Mouse (Mus musculus): ENCODE data around the gene Dpf1. TPM values are rescaled to one million over a fixed set of nuclear protein-coding genes. Genes with fewer than 3 reads are reported as not detected.

Gene Dpf1
- polyA plus RNA-seq, 1 experiment from 2014 or later: 160 TPM

- Histone ChIP-seq H3K9me3 (ENCODE audit: control insufficient read depth, low read length) (no peaks in the 10 kb centered on the region), H3K4me2 (replicated peaks) (peak overlapping the region; percentile 26), H3K9ac (peak overlapping the region; percentile 40; the same call in 1 of the 2 replicates), H3K4me1 (replicated peaks; ENCODE audit: control insufficient read depth, insufficient read depth, low read length) (peaks cover 11% of the 10 kb centered on the region), H3K4me3 (replicated peaks; ENCODE audit: low read length) (no peak overlapping the region), H3K36me3 (replicated peaks; ENCODE audit: control insufficient read depth, insufficient read depth) (peaks cover 22% of the 10 kb centered on the region; the same call in 1 of the 2 replicates), H3K27ac (peak overlapping the region; percentile 84), H3K27me3 (ENCODE audit: control insufficient read depth, insufficient read depth, low read length) (no peaks in the 10 kb centered on the region)
- ATAC-seq (ENCODE audit: low FRiP score): peak; percentile 93
- DNase-seq (ENCODE audit: low spot score): peak; percentile 74
- 80% methylated on average over 13 of the region's 13 CpGs for WGBS
Measured at GRCm38 (mm10) chr7:29367166-29368003, 63.6 kb downstream of the Dpf1 start.

Other genes with a start within 250 kb of the Dpf1 start
- 5.1 and 7.6 TPM in 2 replicates for gene Ryr1, start 178.8 kb upstream of the Dpf1 start, polyA plus RNA-seq (2014; fragmentation: Nextera tagmentation; extraction: Ambion mirVana)
- gene Rasgrp4, start 169.1 kb upstream of the Dpf1 start, polyA plus RNA-seq (2014; fragmentation: Nextera tagmentation; extraction: Ambion mirVana): 0.91 and 1.1 TPM in 2 replicates
- gene Fam98c, start 147.7 kb upstream of the Dpf1 start, polyA plus RNA-seq (2014; fragmentation: Nextera tagmentation; extraction: Ambion mirVana): 25.8 and 32.8 TPM in 2 replicates
- gene Ggn, start 133.7 kb upstream of the Dpf1 start, polyA plus RNA-seq (2014; fragmentation: Nextera tagmentation; extraction: Ambion mirVana): 0.36 and 1.0 TPM in 2 replicates
- 10.3 and 10.5 TPM in 2 replicates for gene Spred3, start 133.5 kb upstream of the Dpf1 start, polyA plus RNA-seq (2014; fragmentation: Nextera tagmentation; extraction: Ambion mirVana)
- 295 and 302 TPM in 2 replicates for gene Psmd8, start 123.2 kb upstream of the Dpf1 start, polyA plus RNA-seq (2014; fragmentation: Nextera tagmentation; extraction: Ambion mirVana)
- 2.6 and 3.3 TPM in 2 replicates for gene Catsperg1, start 89.9 kb upstream of the Dpf1 start, polyA plus RNA-seq (2014; fragmentation: Nextera tagmentation; extraction: Ambion mirVana)
- 0.66 and 0.78 TPM in 2 replicates for gene Kcnk6, start 71.4 kb upstream of the Dpf1 start, polyA plus RNA-seq (2014; fragmentation: Nextera tagmentation; extraction: Ambion mirVana)
- gene Yif1b, start 65.6 kb upstream of the Dpf1 start, polyA plus RNA-seq (2014; fragmentation: Nextera tagmentation; extraction: Ambion mirVana): 96.6 and 101 TPM in 2 replicates
- gene 2200002D01Rik, start 55.5 kb upstream of the Dpf1 start, polyA plus RNA-seq (2014; fragmentation: Nextera tagmentation; extraction: Ambion mirVana): 0.61 and 0.67 TPM in 2 replicates
- 71.3 and 73.2 TPM in 2 replicates for gene Spint2, start 22.0 kb upstream of the Dpf1 start, polyA plus RNA-seq (2014; fragmentation: Nextera tagmentation; extraction: Ambion mirVana)
- 2.2 and 3.6 TPM in 2 replicates for gene Ppp1r14a, start 14.6 kb upstream of the Dpf1 start, polyA plus RNA-seq (2014; fragmentation: Nextera tagmentation; extraction: Ambion mirVana)
- gene Sipa1l3, start 214.7 kb downstream of the Dpf1 start, polyA plus RNA-seq (2014; fragmentation: Nextera tagmentation; extraction: Ambion mirVana): 18.8 and 21.4 TPM in 2 replicates